Mouse (Mus musculus): ENCODE measurements around the gene Eya2. TPM values are rescaled to one million over a fixed set of nuclear protein-coding genes. Genes with fewer than 3 reads are reported as not detected.

Gene Eya2
- polyA plus RNA-seq, 1 experiment from 2014 or later, result 1.6 TPM

GRCm38 (mm10) chr2:165736297-165736696 is 141.5 kb downstream of the Eya2 start:
- ATAC-seq (ENCODE audit: insufficient read depth) (no peak), DNase-seq (no peak)
- whole genome bisulfite sequencing, result 24% methylated on average over 2 of the region's 2 CpGs
- TF ChIP-seq CTCF (IDR thresholded peaks at IDR 0.05; ENCODE audit: low read depth), result no peak
- no peak overlapping the region for H3K9ac ChIP-seq
- H3K36me3 ChIP-seq (ENCODE audit: insufficient read depth), result no peaks in the 10 kb centered on the region
- no peaks in the 10 kb centered on the region for H3K4me1 ChIP-seq (ENCODE audit: insufficient read depth)
- H3K4me3 ChIP-seq (ENCODE audit: low read depth, low read length), result no peak overlapping the region
- H3K9me3 ChIP-seq (ENCODE audit: low read depth, low read length), result 0 out of 2 replicates have a peak, but pooled peaks cover 2% of the 10 kb centered on the region
- no peak overlapping the region for H3K4me2 ChIP-seq
- H3K27ac ChIP-seq (ENCODE audit: low read depth), result no peak overlapping the region
- H3K27me3 ChIP-seq (ENCODE audit: insufficient read depth, low read length), result no peaks in the 10 kb centered on the region

GRCm38 (mm10) chr2:165740381-165740780 is 145.5 kb downstream of the Eya2 start:
- H3K4me2 ChIP-seq, result no peak overlapping the region
- no peaks in the 10 kb centered on the region for H3K4me1 ChIP-seq (ENCODE audit: insufficient read depth)
- 44% methylated on average over 5 of the region's 5 CpGs for WGBS
- ATAC-seq (ENCODE audit: insufficient read depth) (no peak), DNase-seq (no peak)
- H3K36me3 ChIP-seq (ENCODE audit: insufficient read depth), result no peaks in the 10 kb centered on the region
- no peaks in the 10 kb centered on the region for H3K9me3 ChIP-seq (ENCODE audit: low read depth, low read length)
- no peak overlapping the region for H3K9ac ChIP-seq
- no peak overlapping the region for H3K27ac ChIP-seq (ENCODE audit: low read depth)
- no peaks in the 10 kb centered on the region for H3K27me3 ChIP-seq (ENCODE audit: insufficient read depth, low read length)
- no peak for TF ChIP-seq CTCF (IDR thresholded peaks at IDR 0.05; ENCODE audit: low read depth)
- no peak overlapping the region for H3K4me3 ChIP-seq (ENCODE audit: low read depth, low read length)

- 6% methylated on average over 9 of the region's 9 CpGs for WGBS
- no peaks in the 10 kb centered on the region for H3K27me3 ChIP-seq (ENCODE audit: insufficient read depth, low read length)
- no peaks in the 10 kb centered on the region for H3K36me3 ChIP-seq (ENCODE audit: insufficient read depth)
- peak; percentile 72 for DNase-seq
- no peaks in the 10 kb centered on the region for H3K4me1 ChIP-seq (ENCODE audit: insufficient read depth)
- H3K4me3 ChIP-seq (ENCODE audit: low read depth, low read length), result no peak overlapping the region
- ATAC-seq (ENCODE audit: insufficient read depth), result peak; percentile 77
- no peak overlapping the region for H3K4me2 ChIP-seq
- TF ChIP-seq CTCF (IDR thresholded peaks at IDR 0.05; ENCODE audit: low read depth), result no peak
- H3K9me3 ChIP-seq (ENCODE audit: low read depth, low read length), result no peaks in the 10 kb centered on the region
- H3K27ac ChIP-seq (ENCODE audit: low read depth), result no peak overlapping the region
- no peak overlapping the region for H3K9ac ChIP-seq
These were observed 146.2 kb downstream of the Eya2 start for GRCm38 (mm10) chr2:165740982-165741381.

- WGBS, result 23% methylated on average over 11 of the region's 11 CpGs
- Histone ChIP-seq H3K36me3 (ENCODE audit: insufficient read depth) (no peaks in the 10 kb centered on the region), H3K4me1 (ENCODE audit: insufficient read depth) (no peaks in the 10 kb centered on the region), H3K4me3 (ENCODE audit: low read depth, low read length) (no peak overlapping the region), H3K27me3 (ENCODE audit: insufficient read depth, low read length) (no peaks in the 10 kb centered on the region), H3K9ac (no peak overlapping the region), H3K27ac (ENCODE audit: low read depth) (no peak overlapping the region), H3K4me2 (no peak overlapping the region), H3K9me3 (ENCODE audit: low read depth, low read length) (no peaks in the 10 kb centered on the region)
- DNase-seq (no peak), ATAC-seq (ENCODE audit: insufficient read depth) (no peak)
- no peak for TF ChIP-seq CTCF (IDR thresholded peaks at IDR 0.05; ENCODE audit: low read depth)
These were observed 146.8 kb downstream of the Eya2 start for GRCm38 (mm10) chr2:165741526-165742050.

GRCm38 (mm10) chr2:165742210-165742786 is 147.5 kb downstream of the Eya2 start:
- no peak overlapping the region for H3K4me2 ChIP-seq
- H3K4me1 ChIP-seq (ENCODE audit: insufficient read depth), result no peaks in the 10 kb centered on the region
- no peak for TF ChIP-seq CTCF (IDR thresholded peaks at IDR 0.05; ENCODE audit: low read depth)
- no peak for ATAC-seq (ENCODE audit: insufficient read depth)
- no peak overlapping the region for H3K27ac ChIP-seq (ENCODE audit: low read depth)
- DNase-seq, result no peak
- H3K36me3 ChIP-seq (ENCODE audit: insufficient read depth), result no peaks in the 10 kb centered on the region
- H3K9me3 ChIP-seq (ENCODE audit: low read depth, low read length), result no peaks in the 10 kb centered on the region
- WGBS, result 34% methylated on average over 21 of the region's 21 CpGs
- no peaks in the 10 kb centered on the region for H3K27me3 ChIP-seq (ENCODE audit: insufficient read depth, low read length)
- no peak overlapping the region for H3K9ac ChIP-seq
- no peak overlapping the region for H3K4me3 ChIP-seq (ENCODE audit: low read depth, low read length)

GRCm38 (mm10) chr2:165745306-165746098 is 150.7 kb downstream of the Eya2 start:
- Histone ChIP-seq H3K27ac (ENCODE audit: low read depth) (no peak overlapping the region), H3K4me2 (no peak overlapping the region), H3K9me3 (ENCODE audit: low read depth, low read length) (no peaks in the 10 kb centered on the region), H3K9ac (no peak overlapping the region), H3K4me1 (ENCODE audit: insufficient read depth) (no peaks in the 10 kb centered on the region), H3K36me3 (ENCODE audit: insufficient read depth) (no peaks in the 10 kb centered on the region), H3K27me3 (ENCODE audit: insufficient read depth, low read length) (no peaks in the 10 kb centered on the region), H3K4me3 (ENCODE audit: low read depth, low read length) (no peak overlapping the region)
- no peak for DNase-seq
- 68% methylated on average over 18 of the region's 18 CpGs for WGBS
- no peak for TF ChIP-seq CTCF (IDR thresholded peaks at IDR 0.05; ENCODE audit: low read depth)
- ATAC-seq (ENCODE audit: insufficient read depth), result no peak

- Histone ChIP-seq H3K9ac (no peak overlapping the region), H3K36me3 (ENCODE audit: insufficient read depth) (no peaks in the 10 kb centered on the region), H3K4me2 (no peak overlapping the region), H3K27me3 (ENCODE audit: insufficient read depth, low read length) (no peaks in the 10 kb centered on the region), H3K9me3 (ENCODE audit: low read depth, low read length) (no peaks in the 10 kb centered on the region), H3K27ac (ENCODE audit: low read depth) (no peak overlapping the region), H3K4me1 (ENCODE audit: insufficient read depth) (no peaks in the 10 kb centered on the region), H3K4me3 (ENCODE audit: low read depth, low read length) (no peak overlapping the region)
- no peak for TF ChIP-seq CTCF (IDR thresholded peaks at IDR 0.05; ENCODE audit: low read depth)
- ATAC-seq (ENCODE audit: insufficient read depth) (no peak), DNase-seq (no peak)
- WGBS, result 48% methylated on average over 7 of the region's 7 CpGs
These were observed 153.1 kb downstream of the Eya2 start for GRCm38 (mm10) chr2:165747975-165748374.

Data from lung, embryonic 14.5 days (tissue).